Mouse (Mus musculus) forebrain, embryonic 15.5 days (tissue): ENCODE measurements at regions not wholly inside any gene's neighbourhood (a gene's known extent, or its start where the extent isn't known, plus 50 kb on each side); places are given as distances from the start of the nearest gene placed in this dataset.
A peak's percentile ranks its signal among the peaks of the same experiment; 100 is the strongest.

ENCODE experiments used
- ATAC-seq: fragments of 200-750 bp; cut with Nextera tagmentation; replicated peaks from 2 replicates; pipeline ENCODE4 v1.8.0; 2017; ENCODE audit warnings: mild to moderate bottlenecking, moderate TSS enrichment, moderate library complexity
- H3K27ac ChIP-seq: fragments of 300-500 bp; sonication (generic); replicated peaks from 2 replicates; pipeline ENCODE4 v1.5.1; 2015; ENCODE audit warnings: mild to moderate bottlenecking, inconsistent platforms
- H3K27me3 ChIP-seq: fragments of 300-500 bp; sonication (generic); 2 replicates; pipeline ENCODE4 v1.6.1; 2015; ENCODE audit warnings: inconsistent platforms
- H3K36me3 ChIP-seq: fragments of 300-500 bp; sonication (generic); 2 replicates; pipeline ENCODE4 v1.6.1; 2015; ENCODE audit warnings: mild to moderate bottlenecking, inconsistent platforms
- H3K4me1 ChIP-seq: fragments of 300-500 bp; sonication (generic); 2 replicates; pipeline ENCODE4 v1.6.1; 2015; ENCODE audit warnings: inconsistent platforms
- H3K4me2 ChIP-seq: fragments of 300-500 bp; sonication (generic); replicated peaks from 2 replicates; pipeline ENCODE4 v1.6.1; 2015; ENCODE audit warnings: mild to moderate bottlenecking, inconsistent platforms
- H3K4me3 ChIP-seq: fragments of 300-500 bp; sonication (generic); 2 replicates; pipeline ENCODE4 v1.5.1; 2015; ENCODE audit warnings: mild to moderate bottlenecking, inconsistent platforms
- H3K9ac ChIP-seq: fragments of 300-500 bp; sonication (generic); replicated peaks from 2 replicates; pipeline ENCODE4 v1.6.1; 2015; ENCODE audit warnings: mild to moderate bottlenecking, inconsistent platforms
- H3K9me3 ChIP-seq: fragments of 300-500 bp; sonication (generic); 2 replicates; pipeline ENCODE4 v1.6.1; 2016; ENCODE audit warnings: inconsistent platforms
- WGBS: fragments of 180-500 bp; shearing (Covaris S2); methylation state at CpG from one replicate; pipeline ENCODE4 v1.1.7; 2015; ENCODE audit warnings: mixed read lengths; 5-methylcytosine and 5-hydroxymethylcytosine counted together

DNA sequence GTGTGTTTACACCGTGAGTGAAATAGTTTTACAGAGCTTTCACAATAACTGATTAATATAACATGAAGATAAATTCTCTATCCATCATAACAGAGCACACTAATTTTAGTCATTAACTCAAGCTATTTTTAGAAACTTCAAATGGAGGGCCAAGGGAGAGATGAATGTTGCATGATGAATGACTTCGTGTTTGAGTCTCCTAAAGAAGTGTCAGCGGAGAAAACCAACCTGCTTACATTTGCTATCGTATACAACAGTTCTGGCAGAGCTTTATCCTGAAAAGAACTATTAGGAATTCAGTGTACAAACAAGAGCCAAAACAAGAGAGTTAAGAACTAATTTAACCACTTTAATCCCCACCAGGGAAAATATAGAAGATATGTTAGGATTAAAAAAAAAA, 526.9 kb downstream of the Zpld1 start:
- Histone ChIP-seq H3K27ac (no peak overlapping the region), H3K36me3 (no peaks in the 10 kb centered on the region), H3K27me3 (no peaks in the 10 kb centered on the region), H3K9me3 (no peaks in the 10 kb centered on the region), H3K9ac (no peak overlapping the region), H3K4me1 (no peaks in the 10 kb centered on the region), H3K4me2 (no peak overlapping the region), H3K4me3 (no peak overlapping the region)
- no peak for ATAC-seq
- WGBS: 66% methylated on average over 4 of the region's 4 CpGs

DNA sequence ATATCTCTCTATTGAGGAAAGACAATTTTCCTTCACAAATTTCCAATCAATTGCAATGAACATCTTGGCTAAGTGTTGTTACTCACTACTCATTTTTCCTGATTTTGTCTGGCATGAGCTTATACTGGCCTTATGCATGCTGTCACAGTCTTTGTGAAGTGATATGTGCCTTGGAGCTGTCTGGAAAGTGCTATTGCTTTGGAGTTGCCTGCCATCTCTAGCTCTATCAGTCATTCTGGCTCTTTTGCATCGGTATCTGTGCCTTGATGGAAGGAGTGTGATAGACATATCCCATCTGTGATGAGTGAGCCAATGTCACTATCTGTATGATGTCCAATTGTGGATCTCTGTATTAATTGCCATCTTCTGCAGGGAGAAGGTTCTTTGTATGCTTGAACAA, 553.6 kb downstream of the Zpld1 start:
- WGBS: 68% methylated on average over 1 of the region's 1 CpGs
- Histone ChIP-seq H3K4me1 (no peaks in the 10 kb centered on the region), H3K36me3 (no peaks in the 10 kb centered on the region), H3K4me3 (no peak overlapping the region), H3K9ac (no peak overlapping the region), H3K27ac (no peak overlapping the region), H3K4me2 (no peak overlapping the region), H3K9me3 (no peaks in the 10 kb centered on the region), H3K27me3 (no peaks in the 10 kb centered on the region)
- ATAC-seq: peak; percentile 80

DNA sequence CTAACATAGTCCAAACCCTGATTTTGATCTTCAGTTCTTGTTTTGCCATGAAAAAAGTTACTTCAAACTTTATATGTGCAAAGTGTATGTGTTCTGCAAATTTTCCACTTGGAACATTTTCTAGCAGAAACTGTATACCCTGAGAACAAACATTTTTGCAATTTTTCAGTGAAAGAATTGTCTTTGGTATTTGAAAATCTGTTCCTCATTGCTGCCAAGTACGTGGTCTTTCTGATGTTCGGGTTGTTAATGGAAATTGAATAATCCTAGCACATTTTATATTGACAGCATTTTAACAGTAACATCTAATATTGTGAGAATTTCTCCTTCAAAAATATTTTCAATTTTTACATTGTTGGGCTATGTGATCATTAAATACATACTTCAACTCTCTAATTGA, 564.3 kb downstream of the Zpld1 start:
- no peaks in the 10 kb centered on the region for H3K27me3 ChIP-seq
- H3K9me3 ChIP-seq: no peaks in the 10 kb centered on the region
- WGBS: 75% methylated on average over 2 of the region's 2 CpGs
- no peak overlapping the region for H3K4me3 ChIP-seq
- H3K9ac ChIP-seq: no peak overlapping the region
- no peak for ATAC-seq
- H3K27ac ChIP-seq: no peak overlapping the region
- no peaks in the 10 kb centered on the region for H3K36me3 ChIP-seq
- H3K4me2 ChIP-seq: no peak overlapping the region
- no peaks in the 10 kb centered on the region for H3K4me1 ChIP-seq

DNA sequence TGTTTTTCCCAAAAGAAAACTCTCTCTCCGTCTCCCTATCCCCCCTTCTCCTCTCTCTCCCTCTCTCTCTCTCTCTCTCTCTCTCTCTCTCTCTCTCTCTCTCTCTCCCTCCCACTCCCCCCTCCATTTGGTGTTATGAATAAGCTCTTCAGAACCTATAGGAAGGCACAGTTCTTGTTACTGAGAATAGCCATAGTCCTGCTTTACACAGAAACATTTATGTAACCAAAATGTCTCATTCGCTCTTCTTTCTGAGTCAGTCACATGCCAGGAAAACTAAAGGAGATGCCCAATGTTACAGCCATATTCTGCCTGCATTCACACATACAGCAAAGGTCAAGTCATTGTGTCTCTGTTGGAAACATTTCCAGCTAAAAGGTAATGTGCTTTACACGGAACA, 589.9 kb downstream of the Zpld1 start:
- no peak overlapping the region for H3K4me2 ChIP-seq
- H3K27me3 ChIP-seq: no peaks in the 10 kb centered on the region
- no peak overlapping the region for H3K27ac ChIP-seq
- H3K4me3 ChIP-seq: no peak overlapping the region
- 88% methylated on average over 3 of the region's 3 CpGs for WGBS
- ATAC-seq: no peak
- H3K9me3 ChIP-seq: no peaks in the 10 kb centered on the region
- no peak overlapping the region for H3K9ac ChIP-seq
- no peaks in the 10 kb centered on the region for H3K36me3 ChIP-seq
- no peaks in the 10 kb centered on the region for H3K4me1 ChIP-seq

DNA sequence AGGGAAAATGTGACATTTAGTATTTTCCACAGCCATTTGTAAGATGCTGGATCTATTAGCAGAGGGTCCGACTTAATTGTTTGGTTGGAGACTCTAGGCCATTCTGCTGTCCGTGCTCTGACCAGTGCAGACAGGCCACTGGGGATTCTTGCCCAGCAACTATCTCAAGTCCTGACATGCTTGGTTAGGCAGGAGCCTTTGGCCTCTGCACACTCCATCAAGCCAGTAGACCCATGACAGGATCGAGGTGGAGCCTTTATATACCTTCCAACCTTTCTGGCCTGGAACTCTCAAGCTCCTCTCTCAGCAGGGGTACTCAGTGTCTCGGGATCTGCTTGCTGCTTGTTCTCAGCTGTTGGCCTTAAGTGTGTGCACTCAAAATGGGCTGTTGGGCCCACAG, 615.0 kb downstream of the Zpld1 start:
- H3K36me3 ChIP-seq: no peaks in the 10 kb centered on the region
- H3K9me3 ChIP-seq: no peaks in the 10 kb centered on the region
- no peak overlapping the region for H3K4me2 ChIP-seq
- H3K4me1 ChIP-seq: no peaks in the 10 kb centered on the region
- H3K4me3 ChIP-seq: no peak overlapping the region
- no peak for ATAC-seq
- no peaks in the 10 kb centered on the region for H3K27me3 ChIP-seq
- no peak overlapping the region for H3K9ac ChIP-seq
- no peak overlapping the region for H3K27ac ChIP-seq
- WGBS: 40% methylated on average over 4 of the region's 4 CpGs

DNA sequence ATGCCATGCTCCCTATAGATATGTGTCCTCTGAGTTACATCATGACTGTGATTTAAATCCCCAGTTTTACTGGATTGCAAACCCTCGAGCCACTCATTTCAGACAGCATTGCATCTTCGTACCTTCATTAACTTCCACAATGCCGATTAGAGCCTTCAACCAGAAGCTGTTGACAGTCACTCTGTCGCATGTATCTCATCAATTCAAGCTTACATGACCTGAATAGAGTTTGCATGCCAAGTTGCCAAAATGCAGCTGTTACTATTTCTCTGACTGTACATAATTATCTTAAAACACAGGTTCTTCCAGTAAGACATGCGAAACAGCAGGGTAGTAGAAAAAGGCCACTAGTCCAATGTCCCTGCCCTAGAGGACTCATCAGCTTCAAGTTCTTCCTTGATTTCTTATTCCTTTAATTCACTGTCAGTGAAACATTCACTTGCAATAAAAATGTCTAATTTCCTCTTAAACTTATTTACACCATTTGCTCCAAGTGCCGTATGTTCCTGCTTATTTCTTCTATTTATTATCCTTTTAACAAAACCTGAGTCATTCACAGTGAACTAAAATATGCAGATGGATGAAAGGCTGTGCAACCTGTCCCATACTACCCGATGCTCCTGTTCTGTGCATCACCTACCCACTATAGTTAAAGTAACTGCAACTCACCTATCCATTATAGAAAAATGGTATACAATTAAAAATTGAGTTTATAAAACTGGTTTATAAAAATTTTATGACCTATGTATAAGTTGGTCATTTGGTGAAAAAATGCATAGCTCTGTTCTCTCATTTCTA, 648.9 kb downstream of the Zpld1 start:
- Histone ChIP-seq H3K9ac (no peak overlapping the region), H3K27me3 (no peaks in the 10 kb centered on the region), H3K4me1 (peaks cover 7% of the 10 kb centered on the region; the same call in 1 of the 2 replicates), H3K9me3 (no peaks in the 10 kb centered on the region), H3K4me2 (no peak overlapping the region), H3K36me3 (no peaks in the 10 kb centered on the region), H3K4me3 (no peak overlapping the region), H3K27ac (peak overlapping the region; percentile 29)
- peak; percentile 76 for ATAC-seq
- WGBS: 38% methylated on average over 7 of the region's 7 CpGs

DNA sequence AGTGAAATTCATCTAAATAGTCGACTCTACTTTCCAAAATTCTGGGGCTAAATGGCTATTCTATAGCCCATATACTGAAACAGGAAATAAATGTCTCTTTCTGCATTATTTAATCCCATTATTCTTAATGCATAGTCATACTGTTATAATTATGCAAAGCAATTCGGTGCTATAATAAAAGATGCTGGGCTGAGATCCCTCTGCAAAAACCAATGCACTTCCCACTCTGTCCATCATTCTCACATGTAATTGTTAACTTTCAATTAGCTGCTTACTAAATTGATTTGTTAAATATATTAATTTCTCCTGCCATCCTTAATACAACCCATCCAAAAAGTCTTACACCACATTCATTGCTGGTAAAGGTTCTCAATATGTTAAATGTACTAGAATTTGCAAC, 650.0 kb downstream of the Zpld1 start:
- WGBS: 48% methylated on average over 2 of the region's 2 CpGs
- no peak overlapping the region for H3K27ac ChIP-seq
- H3K4me1 ChIP-seq: peaks cover 7% of the 10 kb centered on the region; the same call in 1 of the 2 replicates
- no peaks in the 10 kb centered on the region for H3K36me3 ChIP-seq
- ATAC-seq: no peak
- H3K27me3 ChIP-seq: no peaks in the 10 kb centered on the region
- H3K4me2 ChIP-seq: no peak overlapping the region
- H3K9me3 ChIP-seq: no peaks in the 10 kb centered on the region
- no peak overlapping the region for H3K4me3 ChIP-seq
- H3K9ac ChIP-seq: no peak overlapping the region

DNA sequence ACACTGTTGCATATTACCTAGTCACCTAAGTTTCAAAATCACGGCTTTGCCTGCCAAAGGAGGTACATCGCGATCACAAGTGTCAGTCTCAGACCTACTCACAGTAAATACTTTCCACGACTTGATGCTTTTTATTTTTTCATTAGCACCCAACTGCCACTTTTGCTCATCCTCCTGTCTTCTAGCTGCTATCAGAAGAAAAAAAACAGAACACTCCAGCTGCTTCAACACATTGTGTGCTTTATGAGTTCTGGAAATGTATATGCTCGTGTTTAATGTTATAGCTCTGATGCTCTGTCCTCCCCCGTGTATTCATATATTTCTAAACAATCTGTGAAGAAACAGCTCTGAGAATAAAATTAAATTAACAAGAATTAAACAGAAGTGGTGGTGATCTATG, 651.5 kb downstream of the Zpld1 start:
- H3K9me3 ChIP-seq: no peaks in the 10 kb centered on the region
- no peak overlapping the region for H3K4me2 ChIP-seq
- H3K4me1 ChIP-seq: peaks cover 7% of the 10 kb centered on the region; the same call in 1 of the 2 replicates
- WGBS: 76% methylated on average over 6 of the region's 6 CpGs
- no peak for ATAC-seq
- no peaks in the 10 kb centered on the region for H3K27me3 ChIP-seq
- no peak overlapping the region for H3K9ac ChIP-seq
- H3K27ac ChIP-seq: no peak overlapping the region
- H3K4me3 ChIP-seq: no peak overlapping the region
- H3K36me3 ChIP-seq: no peaks in the 10 kb centered on the region

DNA sequence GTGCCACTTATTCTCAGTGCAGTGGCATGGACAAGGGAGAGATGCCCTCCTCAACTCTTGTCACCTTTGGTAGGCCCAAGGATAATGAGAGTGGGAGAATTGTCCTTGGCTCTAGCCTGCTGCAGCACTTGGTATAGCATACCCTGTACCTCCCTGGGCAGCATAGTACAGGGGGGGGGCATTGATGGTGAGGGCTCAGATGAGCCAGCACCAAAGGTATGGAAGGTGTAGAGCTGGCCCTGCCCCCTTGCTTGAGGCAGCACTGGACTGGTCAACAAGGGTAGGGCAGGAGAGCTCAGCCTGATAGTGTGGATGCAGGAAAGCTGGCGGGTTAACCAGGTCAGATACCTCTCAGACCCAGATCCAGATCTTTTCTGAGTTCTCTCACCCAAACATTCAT, 668.6 kb downstream of the Zpld1 start:
- 89% methylated on average over 1 of the region's 1 CpGs for WGBS
- ATAC-seq: no peak

DNA sequence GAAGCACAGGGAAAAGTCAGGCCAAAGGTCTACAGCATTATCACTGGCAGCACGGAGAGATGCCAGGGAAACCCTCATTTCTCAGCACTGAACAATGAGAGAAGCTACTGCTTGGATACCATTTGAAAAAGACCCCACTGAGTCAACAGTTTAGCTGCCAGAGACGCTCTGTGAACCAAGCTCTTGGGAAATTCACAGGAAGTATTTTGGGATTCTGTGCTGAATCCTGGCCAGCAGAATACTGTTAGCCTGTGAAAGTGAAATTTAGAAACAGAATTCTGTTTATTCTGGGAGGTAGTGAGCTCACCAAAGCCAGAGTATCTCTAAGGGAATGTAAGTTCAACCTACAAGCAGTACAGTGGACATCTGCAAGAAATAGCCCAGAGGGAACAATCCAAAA, 705.1 kb downstream of the Zpld1 start:
- no peaks in the 10 kb centered on the region for H3K4me1 ChIP-seq
- H3K9ac ChIP-seq: no peak overlapping the region
- H3K9me3 ChIP-seq: no peaks in the 10 kb centered on the region
- no peak overlapping the region for H3K4me2 ChIP-seq
- WGBS: 56% methylated on average over 2 of the region's 2 CpGs
- no peak for ATAC-seq
- H3K36me3 ChIP-seq: no peaks in the 10 kb centered on the region
- H3K4me3 ChIP-seq: no peak overlapping the region
- no peak overlapping the region for H3K27ac ChIP-seq
- no peaks in the 10 kb centered on the region for H3K27me3 ChIP-seq

More for the DNA sequence above, 668.6 kb downstream of the Zpld1 start:
- no peaks in the 10 kb centered on the region for H3K4me1 ChIP-seq
- no peak overlapping the region for H3K4me3 ChIP-seq
- H3K9ac ChIP-seq: no peak overlapping the region
- H3K36me3 ChIP-seq: no peaks in the 10 kb centered on the region
- H3K27ac ChIP-seq: no peak overlapping the region
- no peak overlapping the region for H3K4me2 ChIP-seq
- no peaks in the 10 kb centered on the region for H3K9me3 ChIP-seq
- no peaks in the 10 kb centered on the region for H3K27me3 ChIP-seq
